In the genomic region with DNA sequence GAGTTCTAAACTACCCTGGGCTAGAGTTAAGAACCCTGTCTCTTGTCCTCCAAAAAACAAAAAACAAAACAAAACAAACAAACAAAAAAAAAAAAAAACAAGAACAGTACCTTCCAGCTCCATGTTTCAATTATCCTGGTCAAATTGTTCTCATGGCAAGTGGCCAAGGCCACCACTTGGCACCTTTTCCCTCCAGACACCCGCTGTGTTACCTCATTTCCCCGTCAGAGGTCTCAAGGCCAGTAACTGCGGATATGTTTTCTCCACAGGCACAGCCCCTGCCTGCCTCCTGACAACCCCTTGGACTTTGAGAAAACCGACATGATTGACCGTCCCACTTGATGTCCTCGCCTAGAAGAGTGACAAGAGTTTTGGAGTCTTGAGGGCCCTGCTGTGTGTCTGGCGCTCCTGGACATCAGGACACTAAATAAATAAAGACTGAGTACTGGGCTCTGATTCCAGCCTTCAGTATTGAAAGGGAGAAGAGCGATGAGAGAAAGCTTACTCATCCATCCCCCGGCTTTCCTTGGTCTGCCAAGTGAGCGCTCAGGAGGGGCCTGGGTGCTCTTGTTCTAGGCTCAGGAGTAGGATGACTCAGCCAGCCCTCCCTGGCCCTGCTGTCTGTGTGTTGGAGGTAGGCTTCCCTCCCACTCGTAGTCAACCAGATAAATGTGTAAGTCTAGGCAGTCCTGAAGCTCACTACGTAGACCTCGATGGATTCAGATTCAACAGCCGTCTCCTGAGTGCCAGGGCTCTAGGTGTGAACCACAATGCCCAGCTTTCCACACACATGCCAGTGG, we compare ENCODE assay signal across 13 mouse cellular contexts. TPM values are rescaled to one million over a fixed set of nuclear protein-coding genes. Genes with fewer than 3 reads are reported as not detected.
DNase-seq lines count a peak whose midpoint lies in the region; ATAC-seq and TF ChIP-seq lines count a peak whose summit lies in the region.
"Had no signal": no experiment of that assay in that cellular context is flagged by ENCODE, and none has a peak within 500 bp of the region (broad histone marks: within the 10 kb centered on the region; RNA-seq: fewer than 3 reads in every experiment).

No protein-coding gene starts in this region.

- WGBS in neural tube, embryonic 15.5 days: 97% methylated on average over 14 of the region's 14 CpGs
- WGBS in heart, adult 2 months: 89% methylated on average over 14 of the region's 14 CpGs

- peaks cover 17% of the 10 kb centered on the region for H3K4me1 ChIP-seq in neural tube, embryonic 15.5 days
- peaks cover 3% of the 10 kb centered on the region for H3K4me1 ChIP-seq in heart, adult 2 months (ENCODE audit: control insufficient read depth, insufficient read depth, low read length)

- no peak for TF ChIP-seq CTCF in heart, adult 2 months (IDR thresholded peaks at IDR 0.05)

- no peak overlapping the region for H3K4me3 ChIP-seq in neural tube, embryonic 15.5 days (replicated peaks)
- H3K4me3 ChIP-seq in heart, adult 2 months: no peak overlapping the region
- H3K4me3 ChIP-seq: heart, embryonic 15.5 days; limb, embryonic 15.5 days; neural tube, embryonic 13.5 days; stomach, embryonic 15.5 days had no signal

- H3K9me3 ChIP-seq in neural tube, embryonic 15.5 days (replicated peaks): peaks cover 6% of the 10 kb centered on the region; the same call in 1 of the 2 replicates
- H3K9me3 ChIP-seq: heart, embryonic 15.5 days; stomach, embryonic 15.5 days had no signal

- ATAC-seq in megakaryocyte-erythroid progenitor cell, adult 5-6 weeks (replicated peaks; ENCODE audit: low FRiP score, low TSS enrichment, poor library complexity, severe bottlenecking): no peak
- no peak for ATAC-seq in neural tube, embryonic 15.5 days (ENCODE audit: low FRiP score)

- DNase-seq in cerebellum, adult 11-12 months: peak; percentile 55
- no peak for DNase-seq in cerebellum, postnatal 4 days (ENCODE audit: low spot score in 2 of 2)
- DNase-seq in 3134 (ENCODE audit: extremely low read depth, insufficient read length, low spot score): peak; percentile 57
- peak; percentile 96 for DNase-seq in brain, adult 2 months (ENCODE audit: low read depth, low spot score)
- peak; percentile 37 to 39 for DNase-seq in layer of hippocampus, postnatal 36 days
- DNase-seq in heart, adult 2 months: no peak
- DNase-seq: kidney, adult 11 months had no signal

- H3K36me3 ChIP-seq in neural tube, embryonic 15.5 days: peaks cover 20% of the 10 kb centered on the region
- H3K36me3 ChIP-seq in heart, adult 2 months (ENCODE audit: control insufficient read depth, insufficient read depth, low read length): no peaks in the 10 kb centered on the region

- no peaks in the 10 kb centered on the region for H3K27me3 ChIP-seq in neural tube, embryonic 15.5 days (replicated peaks)
- no peaks in the 10 kb centered on the region for H3K27me3 ChIP-seq in heart, adult 2 months (ENCODE audit: control insufficient read depth, insufficient read depth, low read length)
- H3K27me3 ChIP-seq: heart, embryonic 15.5 days; limb, embryonic 15.5 days; neural tube, embryonic 13.5 days; stomach, embryonic 15.5 days had no signal

- H3K79me2 ChIP-seq in heart, adult 2 months (replicated peaks; ENCODE audit: control insufficient read depth, insufficient read depth, low read length): no peaks in the 10 kb centered on the region

- H3K9ac ChIP-seq in neural tube, embryonic 15.5 days (replicated peaks): no peak overlapping the region
- no peak overlapping the region for H3K9ac ChIP-seq in heart, adult 2 months (ENCODE audit: low read depth, low read length)
- H3K9ac ChIP-seq: heart, embryonic 15.5 days; limb, embryonic 15.5 days; neural tube, embryonic 13.5 days; stomach, embryonic 15.5 days had no signal

- intact Hi-C loops in heart, adult 2 months (cut with DNase I): no loop called here

- no peak overlapping the region for H3K27ac ChIP-seq in neural tube, embryonic 15.5 days (replicated peaks)
- no peak overlapping the region for H3K27ac ChIP-seq in heart, adult 2 months
- H3K27ac ChIP-seq: heart, embryonic 15.5 days; limb, embryonic 15.5 days; neural tube, embryonic 13.5 days; stomach, embryonic 15.5 days had no signal

- no peak for TF ChIP-seq POLR2A in heart, adult 2 months (IDR thresholded peaks at IDR 0.05; ENCODE audit: insufficient read depth, low read depth, low read length)

- TF ChIP-seq EP300 in heart, adult 2 months (IDR thresholded peaks at IDR 0.05; ENCODE audit: insufficient read depth, low read depth, low read length): no peak

- H3K4me2 ChIP-seq in neural tube, embryonic 15.5 days: no peak overlapping the region
- H3K4me2 ChIP-seq: heart, embryonic 15.5 days; limb, embryonic 15.5 days; neural tube, embryonic 13.5 days; stomach, embryonic 15.5 days had no signal

RNA-seq across cellular contexts. Expression of gene Chchd5, which starts 3.7 kb away (rescaled TPM):
- 10 to 100 TPM; 10.8 to 12.4 TPM for total RNA-seq in layer of hippocampus, postnatal 36 days (2021)
- total RNA-seq in megakaryocyte-erythroid progenitor cell, adult 5-6 weeks (2014; fragmentation: Nextera tagmentation): 16.5 and 17.3 TPM in 2 replicates
- 6.8 and 10.7 TPM in 2 replicates for total RNA-seq in megakaryocyte-erythroid progenitor cell, adult 5-6 weeks (2017)
- 22.6 and 23.6 TPM in 2 replicates for polyA plus RNA-seq in neural tube, embryonic 15.5 days (2015; fragmentation: Nextera tagmentation; extraction: Ambion mirVana)
- total RNA-seq in heart, adult 2 months (2021): 10 to 100 TPM in 1 of 2 experiments, 1 to 10 TPM in 1; 9.8 to 10.3 TPM
- polyA plus RNA-seq in heart, adult 2 months (2012; rRNA removed): 22.0 and 22.5 TPM in 2 replicates

RNA-seq across cellular contexts. Expression of gene Polr1b, which starts 32.4 kb away (rescaled TPM):
- total RNA-seq in layer of hippocampus, postnatal 36 days (2021): 10 to 100 TPM; 16.0 to 18.3 TPM
- total RNA-seq in megakaryocyte-erythroid progenitor cell, adult 5-6 weeks (2014; fragmentation: Nextera tagmentation): 68.1 and 87.8 TPM in 2 replicates
- 49.4 and 79.1 TPM in 2 replicates for total RNA-seq in megakaryocyte-erythroid progenitor cell, adult 5-6 weeks (2017)
- 14.5 and 20.4 TPM in 2 replicates for polyA plus RNA-seq in neural tube, embryonic 15.5 days (2015; fragmentation: Nextera tagmentation; extraction: Ambion mirVana)
- total RNA-seq in heart, adult 2 months (2021): 10 to 100 TPM; 10.6 to 10.7 TPM
- 10.2 and 14.2 TPM in 2 replicates for polyA plus RNA-seq in heart, adult 2 months (2012; rRNA removed)

Comparison
In these comparisons a context has a peak if more than half of its experiments do, and no peak if none do; other contexts are left out.
1. DNase-seq: peak in cerebellum, adult 11-12 months (single experiment), 3134 (single experiment), brain, adult 2 months (single experiment) and layer of hippocampus, postnatal 36 days (2 of 2); none in cerebellum, postnatal 4 days (0 of 2) and heart, adult 2 months (0 of 2).